Mouse (Mus musculus) cerebellum, adult 9-11 months (tissue): Measurements from ENCODE around the gene Plrg1.

Experiments
- DNase-seq: peaks from one replicate; pipeline ENCODE4 v3.0.0; 2022

Plrg1 gene

GRCm38 (mm10) chr3:83055281-83056038, at the start of gene Plrg1:
Gene Plrg1, plus strand, starts transcription at chr3:83055522.
- DNase-seq: peak; percentile 99

DNA sequence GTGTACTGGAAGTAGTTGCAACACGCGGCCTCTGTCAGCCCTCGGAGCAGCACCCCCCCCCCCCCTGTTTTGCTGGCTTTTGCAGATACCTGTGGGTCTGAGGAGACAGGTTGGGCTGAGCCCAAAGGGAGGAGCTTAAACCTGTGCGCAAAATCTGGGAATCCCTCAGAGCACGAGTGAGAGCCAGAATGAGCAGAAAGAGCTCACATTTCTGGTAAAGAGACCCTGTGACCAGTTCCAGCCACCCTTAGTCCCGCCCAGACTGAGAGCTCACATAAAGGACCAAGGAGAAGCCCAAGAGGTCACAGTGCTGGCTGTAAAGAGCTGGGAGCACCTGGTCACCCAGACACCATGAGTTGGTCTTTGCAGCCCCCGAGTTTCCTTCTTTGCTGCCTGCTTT, 47.8 kb upstream of the Plrg1 start, which contains the start of gene Fgg:
Gene Fgg (plus strand): TSS at position 168 of the 400 bp plus-strand sequence.
- DNase-seq: no peak

DNA sequence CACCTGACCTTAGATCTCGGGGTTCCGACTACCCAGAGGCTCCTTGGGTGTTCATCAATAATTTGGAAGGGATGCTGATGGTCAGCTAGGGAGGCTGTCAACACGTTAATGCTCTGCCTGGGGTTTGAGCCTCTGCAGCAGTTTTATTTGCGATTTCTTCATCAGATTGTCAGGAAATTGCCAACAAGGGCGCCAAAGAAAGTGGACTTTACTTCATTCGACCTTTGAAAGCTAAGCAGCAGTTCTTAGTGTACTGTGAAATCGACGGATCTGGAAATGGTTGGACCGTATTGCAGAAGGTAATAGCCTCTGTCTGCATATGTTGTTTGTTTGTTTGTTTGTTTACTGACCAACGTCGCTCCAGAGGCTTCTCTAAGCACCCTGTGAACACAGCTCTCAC, 45.0 kb upstream of the Plrg1 start:
- DNase-seq: no peak

DNA sequence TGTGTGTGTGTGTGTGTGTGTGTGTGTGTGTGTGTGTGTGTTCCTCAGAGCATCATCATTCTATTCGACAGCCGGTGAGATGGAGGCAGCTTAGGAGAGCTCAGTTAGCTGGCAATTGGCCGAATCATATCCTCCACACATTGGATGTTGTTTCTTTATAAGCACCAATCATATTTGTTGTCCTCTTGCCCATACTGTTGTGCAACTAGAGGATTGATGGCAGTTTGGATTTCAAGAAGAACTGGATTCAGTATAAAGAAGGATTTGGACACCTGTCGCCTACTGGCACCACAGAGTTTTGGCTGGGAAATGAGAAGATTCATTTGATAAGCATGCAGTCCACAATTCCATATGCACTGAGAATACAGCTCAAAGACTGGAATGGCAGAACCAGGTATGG, 44.2 kb upstream of the Plrg1 start:
- no peak for DNase-seq

- no peak for DNase-seq
These were observed 43.8 kb upstream of the Plrg1 start for GRCm38 (mm10) chr3:83011565-83011964.

DNA sequence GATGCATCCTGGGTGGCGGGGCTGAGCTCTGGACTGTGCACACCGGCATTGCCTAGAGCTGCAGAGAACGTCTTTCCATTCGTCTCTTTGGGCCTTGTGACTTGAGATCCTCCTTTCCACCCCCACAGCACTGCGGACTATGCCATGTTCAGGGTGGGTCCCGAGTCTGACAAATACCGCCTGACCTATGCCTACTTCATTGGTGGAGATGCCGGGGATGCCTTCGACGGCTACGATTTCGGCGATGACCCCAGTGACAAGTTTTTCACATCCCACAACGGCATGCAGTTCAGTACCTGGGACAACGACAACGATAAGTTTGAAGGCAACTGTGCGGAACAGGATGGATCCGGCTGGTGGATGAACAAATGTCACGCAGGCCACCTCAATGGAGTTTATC, 42.7 kb upstream of the Plrg1 start:
- no peak for DNase-seq

DNA sequence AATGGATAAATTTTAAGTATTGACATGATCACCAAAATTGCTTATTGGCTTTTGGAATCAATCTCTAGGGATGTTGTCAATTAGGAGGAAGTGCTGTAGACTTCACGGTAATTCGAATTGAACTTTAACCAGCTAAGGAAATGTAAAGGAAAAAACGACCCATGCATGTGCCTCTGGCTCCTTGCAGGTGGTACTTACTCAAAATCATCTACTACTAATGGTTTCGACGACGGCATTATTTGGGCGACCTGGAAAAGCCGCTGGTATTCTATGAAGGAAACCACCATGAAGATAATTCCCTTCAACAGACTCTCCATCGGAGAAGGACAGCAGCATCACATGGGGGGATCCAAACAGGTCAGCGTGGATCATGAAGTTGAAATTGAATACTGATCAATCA, 41.4 kb upstream of the Plrg1 start:
- no peak for DNase-seq

DNA sequence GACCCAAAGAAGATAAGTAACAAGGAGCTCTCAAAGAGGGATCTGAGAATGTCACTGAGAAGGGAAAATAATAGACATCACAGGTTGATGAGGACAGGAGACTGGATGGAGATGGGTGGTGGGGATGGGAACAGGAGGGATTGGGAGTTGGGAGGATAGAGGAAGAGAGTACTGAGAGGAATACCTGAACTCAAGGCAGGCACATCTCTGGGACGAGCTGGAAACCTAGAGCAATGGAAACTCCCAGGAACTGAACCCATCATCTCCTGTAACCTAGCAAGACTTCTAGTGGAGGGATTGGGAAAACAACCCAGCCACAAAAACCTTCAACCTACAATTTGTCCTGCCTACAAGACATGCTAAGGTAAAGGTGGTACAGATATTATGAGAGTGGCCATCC, 39.1 kb upstream of the Plrg1 start:
- DNase-seq: no peak

DNA sequence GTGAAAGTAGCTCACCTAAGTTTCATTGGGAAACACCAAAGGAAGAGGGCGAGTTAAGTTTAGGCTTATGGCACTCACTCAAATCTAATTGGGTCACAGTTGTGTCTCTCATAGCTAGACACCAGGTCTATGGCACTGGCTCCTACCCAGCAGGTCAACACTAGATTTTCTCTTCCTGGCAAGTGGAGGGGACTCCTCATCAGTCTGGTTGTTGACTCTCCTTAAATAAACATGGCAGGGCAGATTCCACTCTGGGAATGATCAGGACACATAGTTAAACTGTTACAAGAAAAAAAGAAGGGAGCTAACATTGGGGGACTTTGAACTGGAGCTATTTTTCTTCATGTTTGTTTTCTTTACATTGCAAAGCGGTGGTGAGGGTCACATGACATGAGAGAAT, 34.9 kb upstream of the Plrg1 start:
- DNase-seq: no peak

- no peak for DNase-seq
These were observed 34.1 kb upstream of the Plrg1 start for GRCm38 (mm10) chr3:83021176-83021575.

DNA sequence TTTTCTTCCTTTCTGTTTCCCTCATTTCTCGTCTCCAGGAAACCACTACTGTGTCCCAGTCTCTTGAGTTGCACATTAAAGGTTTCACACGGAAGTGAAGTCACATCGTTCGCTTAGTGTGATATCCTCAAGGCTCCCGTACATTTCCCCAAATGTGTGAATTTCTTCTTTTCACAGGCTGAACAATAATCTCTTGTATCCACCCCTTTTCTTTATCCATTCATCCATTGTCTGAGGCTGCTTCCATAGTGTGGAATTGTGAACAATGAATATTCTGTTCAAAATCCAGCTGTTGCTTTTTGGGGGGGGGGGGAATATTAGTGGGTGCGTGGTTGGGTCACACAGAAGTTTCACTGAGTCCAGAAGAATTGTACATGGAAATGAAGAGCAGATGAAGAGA, 30.3 kb upstream of the Plrg1 start:
- DNase-seq: no peak

DNA sequence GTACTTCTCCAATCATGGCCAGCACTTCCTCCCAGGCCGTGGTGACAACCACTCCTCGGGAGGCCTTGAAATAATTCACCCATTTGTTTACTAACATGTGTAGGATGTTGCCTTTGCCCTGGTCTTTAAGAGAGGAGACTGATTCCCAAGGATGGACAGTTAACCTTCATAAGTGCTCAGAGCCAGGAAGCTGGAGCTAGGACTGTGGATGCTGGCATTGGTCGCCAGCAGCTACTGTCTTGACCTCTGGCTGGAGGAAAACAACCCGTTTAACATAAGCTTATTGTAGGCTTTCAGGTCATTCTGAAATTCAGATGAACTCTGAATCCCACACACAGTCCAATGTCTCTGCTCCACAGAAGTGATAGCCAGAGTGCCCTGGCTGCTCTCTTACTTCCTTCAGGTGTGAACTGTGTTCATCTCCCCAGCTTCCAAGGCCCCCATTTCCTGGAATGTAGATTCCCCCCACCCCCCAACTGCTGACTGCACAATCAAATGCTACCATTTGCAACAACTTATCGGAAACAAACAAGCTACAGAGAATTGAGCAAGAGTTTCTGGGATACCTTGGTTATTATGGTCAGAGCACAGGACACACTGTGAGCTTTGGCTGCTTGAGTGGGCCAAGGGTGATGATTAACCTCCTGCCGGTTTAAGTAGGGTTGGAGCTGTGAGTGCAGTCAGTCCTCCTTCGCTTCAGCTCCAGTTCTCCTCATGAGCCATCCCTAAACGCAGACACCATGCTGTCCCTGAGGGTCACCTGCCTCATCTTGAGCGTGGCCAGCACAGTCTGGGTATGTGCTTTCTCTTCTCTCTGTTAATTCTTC, 29.6 kb upstream of the Plrg1 start, which contains the start of gene Fga:
Gene Fga (plus strand): TSS at position 602 of the 827 bp plus-strand sequence.
- no peak for DNase-seq

DNA sequence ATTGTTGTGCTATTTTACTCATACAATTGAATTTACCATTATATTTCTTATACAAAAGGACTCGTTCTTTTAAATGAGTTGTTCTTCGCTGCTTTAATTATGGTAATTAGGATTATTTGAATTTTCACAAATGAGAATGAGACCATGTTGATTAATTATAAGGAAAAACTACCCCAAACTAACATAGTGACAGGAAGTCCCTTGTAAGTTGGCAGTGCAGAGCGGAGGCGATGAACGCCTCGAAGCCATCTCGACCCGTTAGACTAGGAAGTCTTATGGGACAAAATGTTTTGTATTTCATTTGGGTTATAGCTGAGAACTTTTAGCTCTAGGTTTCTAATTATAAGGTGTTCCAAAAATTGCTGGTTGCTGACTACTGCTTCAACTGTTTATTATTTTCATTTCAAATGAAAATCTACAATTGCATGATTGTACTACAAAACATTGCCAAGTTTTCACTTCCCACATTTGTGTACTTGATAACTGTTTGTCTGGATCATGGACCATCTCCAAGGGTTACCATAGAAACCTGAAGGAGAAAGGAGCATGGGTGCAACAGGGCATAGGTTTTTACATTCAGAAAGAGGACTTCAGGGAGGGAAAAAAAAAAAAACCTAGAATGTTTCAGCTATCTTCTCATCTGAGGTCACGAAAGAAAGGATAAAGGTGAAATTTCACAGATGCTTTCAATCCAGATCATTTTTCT, 27.6 kb upstream of the Plrg1 start:
- no peak for DNase-seq

DNA sequence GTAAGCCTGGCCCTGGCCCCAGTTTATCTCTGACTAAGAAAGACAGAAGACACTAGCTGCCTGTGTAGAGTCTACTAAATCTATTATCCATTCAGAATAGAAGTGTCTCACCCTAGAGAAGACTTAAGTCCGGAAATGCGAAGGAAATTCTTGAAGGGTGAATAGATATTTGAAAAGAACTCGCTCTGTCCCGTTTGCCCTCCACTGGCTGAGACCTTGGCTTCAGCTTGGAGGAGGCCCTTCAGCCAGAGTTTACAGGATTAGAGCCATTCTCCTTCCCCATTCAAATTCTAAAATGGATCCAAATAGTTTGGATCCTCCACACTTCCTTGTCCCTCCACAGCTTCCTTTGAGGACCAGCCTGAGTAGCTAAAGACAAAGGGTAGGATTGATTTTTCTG, 25.0 kb upstream of the Plrg1 start:
- no peak for DNase-seq

DNA sequence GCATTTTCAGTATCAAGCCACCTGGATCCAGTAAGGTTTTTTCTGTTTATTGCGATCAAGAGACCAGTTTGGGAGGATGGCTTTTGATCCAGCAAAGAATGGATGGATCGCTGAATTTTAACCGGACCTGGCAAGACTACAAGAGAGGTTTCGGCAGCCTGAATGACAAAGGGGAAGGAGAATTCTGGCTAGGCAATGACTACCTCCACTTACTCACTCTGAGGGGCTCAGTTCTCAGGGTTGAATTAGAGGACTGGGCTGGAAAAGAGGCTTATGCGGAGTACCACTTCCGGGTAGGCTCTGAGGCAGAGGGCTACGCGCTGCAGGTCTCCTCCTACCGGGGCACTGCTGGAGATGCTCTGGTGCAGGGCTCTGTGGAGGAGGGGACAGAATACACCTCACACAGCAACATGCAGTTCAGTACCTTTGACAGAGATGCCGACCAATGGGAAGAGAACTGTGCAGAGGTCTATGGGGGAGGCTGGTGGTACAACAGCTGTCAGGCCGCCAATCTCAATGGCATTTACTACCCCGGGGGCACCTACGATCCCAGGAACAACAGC, 22.5 kb upstream of the Plrg1 start:
- no peak for DNase-seq

GRCm38 (mm10) chr3:83033801-83034200, 21.5 kb upstream of the Plrg1 start:
- DNase-seq: no peak

DNA sequence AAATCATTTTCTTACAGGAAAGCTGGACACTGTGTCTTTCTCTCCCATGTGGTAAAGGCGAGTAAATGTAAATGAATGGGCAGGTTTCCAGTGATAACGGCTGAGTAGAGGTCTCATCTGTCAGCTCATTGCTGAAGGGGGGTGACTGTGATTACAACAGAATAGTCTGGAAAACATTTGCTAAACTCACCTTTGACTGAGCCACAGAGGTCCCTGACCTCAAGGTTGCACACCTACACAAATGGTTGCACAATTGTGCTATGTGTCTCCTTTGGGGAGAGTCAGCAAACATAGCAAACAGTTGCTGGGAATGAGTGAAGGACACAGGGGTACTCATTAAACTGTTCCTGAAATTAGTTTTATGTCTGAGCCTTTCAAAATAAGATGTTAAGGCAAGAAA, 16.5 kb upstream of the Plrg1 start:
- DNase-seq: no peak

DNA sequence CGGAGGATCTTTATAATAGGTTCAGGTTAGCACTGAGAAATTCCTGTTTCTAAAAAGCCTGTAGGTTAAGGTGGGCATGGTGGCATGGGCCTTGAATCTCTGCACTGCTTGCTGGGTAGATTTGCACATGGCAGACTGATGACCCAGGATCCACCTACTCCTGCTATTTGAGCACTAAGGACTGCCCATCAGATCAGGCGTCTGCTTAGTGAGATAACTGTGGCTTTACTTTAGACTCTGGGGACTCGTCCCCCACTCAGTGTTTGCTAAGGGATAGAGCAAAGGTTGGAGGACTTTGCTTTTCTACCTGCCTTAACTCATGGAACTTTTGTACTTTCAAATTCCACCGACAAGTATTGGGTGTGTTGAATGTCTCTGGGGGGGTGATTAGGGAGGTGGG, 15.7 kb upstream of the Plrg1 start:
- no peak for DNase-seq

GRCm38 (mm10) chr3:83042451-83042850, 12.9 kb upstream of the Plrg1 start:
- DNase-seq: no peak

GRCm38 (mm10) chr3:83046649-83047048, 8.7 kb upstream of the Plrg1 start:
- no peak for DNase-seq

DNA sequence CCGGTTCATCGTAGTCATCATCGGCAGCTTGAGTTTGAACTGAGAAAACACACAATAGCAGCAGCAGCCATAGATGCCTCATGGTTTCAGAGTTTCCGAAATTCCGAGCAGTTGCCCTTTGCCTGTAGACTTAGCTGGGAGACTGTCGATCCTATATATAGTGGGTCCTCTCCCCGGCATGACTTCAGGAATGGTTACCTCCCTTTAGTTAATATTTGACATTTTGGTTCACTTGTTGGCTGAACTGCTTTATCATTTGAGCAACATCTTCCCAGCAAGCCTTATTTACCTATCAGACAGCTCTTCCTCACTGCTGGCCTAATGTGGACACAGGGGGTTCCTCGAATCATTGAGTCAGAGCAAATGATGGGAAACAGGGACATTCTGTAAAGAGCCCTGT, 5.6 kb upstream of the Plrg1 start, which contains the start of gene Fgb:
Gene Fgb (minus strand): TSS at position 184 of the 400 bp plus-strand sequence.
- no peak for DNase-seq

DNA sequence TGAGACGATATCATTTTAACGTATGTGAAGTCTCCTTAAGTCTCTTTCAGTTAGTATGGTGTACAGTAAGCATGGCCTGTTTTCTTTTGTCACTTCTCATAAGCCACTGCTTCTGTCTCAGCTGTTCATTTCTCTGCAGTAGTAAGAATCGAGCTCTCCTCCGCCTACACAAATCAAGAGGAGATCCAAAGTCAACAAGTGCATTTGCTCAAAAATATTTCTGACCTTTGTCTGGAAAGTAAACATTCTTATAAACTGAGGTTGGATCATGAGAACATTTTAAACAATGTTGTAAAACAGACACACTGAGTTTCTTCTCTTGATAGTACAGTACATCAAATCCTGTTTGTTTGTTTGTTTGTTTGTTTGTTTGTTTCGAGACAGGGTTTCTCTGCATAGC, 4.7 kb upstream of the Plrg1 start:
- DNase-seq: no peak

DNA sequence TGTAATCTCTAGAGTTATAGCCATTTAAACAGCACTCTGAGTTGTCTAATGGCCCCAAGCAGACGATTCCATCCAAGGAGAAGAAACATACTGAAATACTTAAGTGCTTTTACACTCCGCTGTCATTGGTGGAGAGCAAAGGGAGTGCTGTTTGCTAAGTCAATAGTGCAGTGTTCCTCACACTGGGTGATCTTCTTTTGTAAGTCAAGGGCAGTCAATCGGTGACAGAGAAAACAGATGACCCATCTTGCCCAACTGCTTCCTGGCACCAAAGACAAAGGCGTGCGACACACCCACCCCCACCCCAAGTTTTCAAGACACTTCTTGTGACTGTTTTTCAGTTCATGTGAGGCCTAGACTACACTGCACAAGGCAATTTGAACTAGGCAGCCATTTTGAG, 3.2 kb upstream of the Plrg1 start:
- no peak for DNase-seq
